Mouse (Mus musculus) kidney, postnatal 0 days (tissue): ENCODE measurements at regions not wholly inside any gene's neighbourhood (a gene's known extent, or its start where the extent isn't known, plus 50 kb on each side); places are given as distances from the start of the nearest gene placed in this dataset.

Experiments used
- ATAC-seq: fragments of 200-750 bp; cut with Nextera tagmentation; replicated peaks from 2 replicates; pipeline ENCODE4 v1.8.0; 2017; ENCODE audit warnings: low read depth, moderate number of reproducible peaks, moderate TSS enrichment, moderate library complexity; ENCODE audit not compliant: low FRiP score
- DNase-seq: peaks from one replicate; pipeline ENCODE4 v3.0.0-alpha.2; 2016; ENCODE audit warnings: low spot score
- H3K27ac ChIP-seq: fragments of 300-500 bp; sonication (generic); 2 replicates; pipeline ENCODE4 v1.5.1; 2014; ENCODE audit warnings: mild to moderate bottlenecking
- H3K27me3 ChIP-seq: fragments of 300-500 bp; sonication (generic); 2 replicates; pipeline ENCODE4 v1.6.1; 2014; ENCODE audit warnings: low read length, mixed read lengths; ENCODE audit not compliant: insufficient read depth
- H3K36me3 ChIP-seq: fragments of 300-500 bp; sonication (generic); 2 replicates; pipeline ENCODE4 v1.6.1; 2014; ENCODE audit warnings: low read length, mixed read lengths; ENCODE audit not compliant: insufficient read depth
- H3K4me1 ChIP-seq: fragments of 300-500 bp; sonication (generic); replicated peaks from 2 replicates; pipeline ENCODE4 v1.6.1; 2014; ENCODE audit warnings: antibody characterized with exemption, low read length, mixed read lengths; ENCODE audit not compliant: insufficient read depth
- H3K4me2 ChIP-seq: fragments of 300-500 bp; sonication (generic); 2 replicates; pipeline ENCODE4 v1.6.1; 2014; ENCODE audit warnings: mild to moderate bottlenecking, low read length, moderate library complexity, mixed read lengths
- H3K4me3 ChIP-seq: fragments of 300-500 bp; sonication (generic); replicated peaks from 2 replicates; pipeline ENCODE4 v1.5.1; 2014; ENCODE audit warnings: low read depth, low read length
- H3K9ac ChIP-seq: fragments of 300-500 bp; sonication (generic); 2 replicates; pipeline ENCODE4 v1.6.1; 2014; ENCODE audit warnings: low read depth, low read length
- H3K9me3 ChIP-seq: fragments of 300-500 bp; sonication (generic); replicated peaks from 2 replicates; pipeline ENCODE4 v1.6.1; 2016; ENCODE audit warnings: low read length, inconsistent platforms, mixed read lengths
- CTCF ChIP-seq: IDR thresholded peaks from 2 replicates; pipeline ENCODE4 v1.5.1; 2016; ENCODE audit warnings: antibody characterized with exemption, low read depth, mild to moderate bottlenecking, moderate library complexity
- WGBS: fragments of 180-500 bp; shearing (Covaris S2); extraction: QIAGEN DNeasy Blood & Tissue Kit; methylation state at CpG from one replicate; pipeline ENCODE4 v1.1.7; 2014; 5-methylcytosine and 5-hydroxymethylcytosine counted together

DNA sequence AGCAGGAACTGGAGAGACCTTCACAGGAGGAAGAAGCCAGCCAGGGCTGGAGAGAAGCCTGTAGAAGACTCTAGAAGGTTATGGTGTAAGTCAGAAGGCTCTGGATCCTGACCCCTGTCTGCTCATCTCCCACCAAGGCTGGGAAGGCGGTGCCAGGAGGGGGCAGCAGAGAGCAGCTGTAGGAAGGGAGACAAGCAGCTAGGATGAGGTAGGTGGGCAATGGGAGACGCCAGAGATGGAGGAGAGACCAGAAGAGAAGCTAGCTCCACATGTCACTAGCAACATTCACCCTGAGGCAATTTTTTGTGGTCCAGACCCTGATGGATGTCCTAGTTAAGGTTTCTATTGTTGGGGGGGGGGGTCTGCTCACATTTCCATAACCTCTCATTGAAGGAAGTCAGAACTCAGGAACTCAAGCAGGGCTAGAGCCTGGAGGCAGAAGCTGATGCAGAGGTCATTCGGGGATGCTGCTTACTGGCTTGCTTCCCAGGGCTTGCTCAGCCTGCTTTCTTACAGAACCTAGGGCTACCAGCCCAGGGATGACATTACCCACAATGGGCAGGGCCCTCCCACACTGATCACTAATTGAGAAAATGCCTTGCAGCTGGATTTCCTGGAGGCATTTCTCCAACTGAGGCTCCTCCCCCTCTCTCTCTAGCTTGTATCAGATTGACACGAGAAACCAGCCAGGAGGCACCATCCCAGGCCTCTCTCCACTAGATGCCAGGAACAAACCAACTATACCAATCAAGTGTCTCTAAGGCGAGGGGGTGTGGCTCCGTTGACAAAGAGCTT lies 144.7 kb upstream of the Rpl38 start:
- no peak for ATAC-seq
- 41% methylated on average over 6 of the region's 6 CpGs for WGBS
- no peak overlapping the region for H3K27ac ChIP-seq

DNA sequence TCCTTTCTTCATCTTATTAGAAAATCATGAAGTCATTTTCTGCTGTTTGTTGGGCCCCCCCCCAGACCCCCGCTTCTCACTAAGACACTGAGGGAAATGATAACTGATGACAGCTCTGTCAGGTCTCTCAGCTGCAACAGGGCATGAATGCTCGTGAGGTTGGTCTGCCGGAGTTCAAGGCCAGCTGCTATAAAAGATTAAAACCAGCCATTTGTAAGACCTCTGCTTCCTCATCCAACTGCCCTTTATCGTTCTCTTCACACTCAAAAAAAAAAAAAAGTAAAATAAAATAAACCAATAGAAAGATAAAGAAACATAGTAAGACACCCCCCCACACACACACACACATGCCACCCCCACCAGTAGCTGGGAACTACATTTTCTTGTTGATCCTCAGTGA lies 153.0 kb upstream of the Rpl38 start:
- Histone ChIP-seq H3K4me3 (no peak overlapping the region), H3K9me3 (no peaks in the 10 kb centered on the region), H3K36me3 (no peaks in the 10 kb centered on the region), H3K4me1 (no peaks in the 10 kb centered on the region), H3K27ac (no peak overlapping the region), H3K4me2 (no peak overlapping the region), H3K9ac (no peak overlapping the region), H3K27me3 (0 out of 2 replicates have a peak, but pooled peaks cover 4% of the 10 kb centered on the region)
- 48% methylated on average over 4 of the region's 4 CpGs for WGBS
- no peak for ATAC-seq
- no peak for TF ChIP-seq CTCF
- no peak for DNase-seq

More for the DNA sequence above, 144.7 kb upstream of the Rpl38 start:
- no peaks in the 10 kb centered on the region for H3K4me1 ChIP-seq
- H3K4me2 ChIP-seq = no peak overlapping the region
- H3K4me3 ChIP-seq = no peak overlapping the region
- H3K36me3 ChIP-seq = no peaks in the 10 kb centered on the region
- no peaks in the 10 kb centered on the region for H3K9me3 ChIP-seq
- no peaks in the 10 kb centered on the region for H3K27me3 ChIP-seq
- peak; percentile 92 for TF ChIP-seq CTCF
- DNase-seq = peak; percentile 77
- H3K9ac ChIP-seq = no peak overlapping the region

DNA sequence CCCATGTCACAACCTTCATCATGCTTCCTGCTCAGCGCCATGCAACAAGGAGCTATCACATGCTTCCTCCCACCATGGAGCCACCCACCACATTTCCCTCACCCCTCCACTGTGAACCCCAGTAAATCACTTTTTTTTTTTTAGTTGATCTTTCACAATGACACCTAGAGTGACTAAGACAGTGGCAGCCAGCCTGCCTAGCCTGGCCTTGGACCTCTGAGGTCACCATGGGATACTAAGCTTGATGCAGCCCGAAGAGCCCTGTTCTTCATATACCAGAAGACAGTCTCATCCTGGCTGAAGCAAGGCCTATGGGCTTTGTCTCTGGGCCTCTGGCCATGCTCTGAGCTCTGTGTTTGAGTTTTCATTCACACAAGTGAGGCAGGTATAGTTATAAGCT lies 154.2 kb upstream of the Rpl38 start:
- Histone ChIP-seq H3K27ac (no peak overlapping the region), H3K4me1 (no peaks in the 10 kb centered on the region), H3K36me3 (no peaks in the 10 kb centered on the region), H3K9me3 (no peaks in the 10 kb centered on the region), H3K9ac (no peak overlapping the region), H3K4me2 (no peak overlapping the region), H3K4me3 (no peak overlapping the region), H3K27me3 (0 out of 2 replicates have a peak, but pooled peaks cover 4% of the 10 kb centered on the region)
- DNase-seq (no peak), ATAC-seq (no peak)
- TF ChIP-seq CTCF = no peak
- 75% methylated on average over 2 of the region's 2 CpGs for WGBS

DNA sequence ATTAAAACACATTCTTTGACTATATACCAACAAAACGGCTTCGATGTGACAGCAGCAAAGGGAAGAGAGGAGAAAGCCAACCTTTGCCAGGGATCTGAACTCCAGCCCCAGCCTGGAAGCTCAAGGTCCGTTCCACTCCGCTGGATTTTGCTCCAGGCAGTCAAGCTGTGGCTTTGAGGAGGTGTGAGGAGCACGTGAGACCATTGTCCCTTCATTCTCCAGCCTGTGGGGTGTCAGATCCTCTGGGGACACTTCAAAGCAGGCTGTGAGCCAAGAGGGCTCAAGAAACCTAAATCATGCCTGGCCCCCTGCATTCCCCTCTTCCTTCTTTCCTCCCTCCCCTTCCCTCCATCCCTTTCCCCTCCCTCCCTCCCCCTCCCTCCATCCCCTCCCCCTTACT lies 154.9 kb upstream of the Rpl38 start:
- no peaks in the 10 kb centered on the region for H3K9me3 ChIP-seq
- no peak overlapping the region for H3K9ac ChIP-seq
- H3K27ac ChIP-seq = no peak overlapping the region
- H3K4me3 ChIP-seq = no peak overlapping the region
- WGBS = 21% methylated on average over 5 of the region's 5 CpGs
- ATAC-seq (no peak), DNase-seq (no peak)
- H3K27me3 ChIP-seq = 0 out of 2 replicates have a peak, but pooled peaks cover 4% of the 10 kb centered on the region
- TF ChIP-seq CTCF = no peak
- no peaks in the 10 kb centered on the region for H3K36me3 ChIP-seq
- H3K4me2 ChIP-seq = no peak overlapping the region
- no peaks in the 10 kb centered on the region for H3K4me1 ChIP-seq

DNA sequence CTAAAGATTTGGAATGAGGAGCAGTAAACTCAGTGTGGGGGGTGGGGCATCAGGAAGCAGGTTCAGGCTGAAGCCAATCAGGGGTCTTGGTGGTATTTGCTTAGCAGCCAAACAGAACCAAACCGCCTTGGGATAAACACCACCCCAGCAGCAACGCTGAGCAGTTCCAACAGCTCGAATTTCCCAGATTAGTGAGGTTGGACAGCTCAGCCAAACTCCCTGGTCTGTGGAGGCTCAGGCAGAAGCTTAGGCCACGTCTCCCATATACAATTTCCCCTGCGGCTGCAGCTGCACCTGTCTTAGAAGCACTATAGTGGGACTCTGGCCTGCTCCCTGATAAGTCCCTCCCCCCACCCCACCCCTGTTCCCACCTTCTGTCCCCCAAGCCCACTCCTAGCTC lies 156.3 kb upstream of the Rpl38 start:
- Histone ChIP-seq H3K4me3 (no peak overlapping the region), H3K4me1 (no peaks in the 10 kb centered on the region), H3K36me3 (no peaks in the 10 kb centered on the region), H3K4me2 (no peak overlapping the region), H3K27ac (no peak overlapping the region), H3K9me3 (no peaks in the 10 kb centered on the region), H3K9ac (no peak overlapping the region), H3K27me3 (0 out of 2 replicates have a peak, but pooled peaks cover 4% of the 10 kb centered on the region)
- TF ChIP-seq CTCF = no peak
- DNase-seq (peak; percentile 55), ATAC-seq (no peak)
- WGBS = 7% methylated on average over 5 of the region's 5 CpGs

DNA sequence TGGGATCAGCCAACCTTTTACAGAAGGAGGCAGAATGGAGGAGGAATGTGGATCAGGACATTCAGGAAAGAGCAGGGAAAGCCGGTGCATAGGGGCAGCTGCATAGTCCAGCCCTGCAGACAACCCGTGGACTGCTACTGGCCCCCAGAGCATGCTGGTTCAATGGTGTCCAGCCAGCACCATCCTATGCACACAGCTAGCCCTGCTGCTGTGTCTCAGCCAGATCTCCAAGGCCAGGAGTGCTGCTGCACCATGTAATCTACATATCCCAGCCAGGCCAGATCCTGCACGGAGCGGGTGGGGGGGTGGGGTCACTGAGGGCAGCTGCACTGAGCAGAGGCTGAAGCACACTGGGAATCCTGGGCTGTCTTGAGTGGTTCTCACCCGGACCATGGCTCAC lies 165.8 kb upstream of the Rpl38 start:
- WGBS = 27% methylated on average over 5 of the region's 5 CpGs
- Histone ChIP-seq H3K4me2 (no peak overlapping the region), H3K9me3 (no peaks in the 10 kb centered on the region), H3K27me3 (no peaks in the 10 kb centered on the region), H3K4me1 (no peaks in the 10 kb centered on the region), H3K9ac (no peak overlapping the region), H3K27ac (no peak overlapping the region), H3K4me3 (no peak overlapping the region), H3K36me3 (no peaks in the 10 kb centered on the region)
- DNase-seq (no peak), ATAC-seq (no peak)
- no peak for TF ChIP-seq CTCF
